Mouse (Mus musculus) Patski (cell line): Measurements from ENCODE around the gene Stra6l. TPM values are rescaled to one million over a fixed set of nuclear protein-coding genes. Genes with fewer than 3 reads are reported as not detected.

Experiments
- ATAC-seq: fragments of 100-300 bp; one replicate; pipeline ENCODE4 v1.8.0; 2021
- CTCF ChIA-PET: fragments of 350-600 bp; sonication (Branson Sonifier 250); formaldehyde crosslinking; loops from one replicate; lab custom pipeline; 2022; ENCODE audit warnings: inconsistent platforms; lab: Charles Lee
- POLR2A ChIA-PET: fragments of 350-600 bp; sonication (Branson Sonifier 250); formaldehyde crosslinking; loops from one replicate; lab custom pipeline; 2022; ENCODE audit warnings: antibody characterized with exemption, inconsistent platforms; lab: Charles Lee
- DNase-seq: peaks from one replicate; pipeline ENCODE4 v3.0.0-alpha.2; 2011; ENCODE audit warnings: low read depth, low spot score
- H3K27me3 ChIP-seq: fragments of 371-371 bp; one replicate; pipeline ENCODE4 v1.5.1; 2021
- CTCF ChIP-seq: fragments of 100-300 bp; IDR thresholded peaks from one replicate; pipeline ENCODE4 v1.5.1; 2021
- in situ Hi-C: fragments of 300-500 bp; cut with MboI; formaldehyde crosslinking; loops from 3 replicates; pipeline ENCODE4 v1.11.1; 2018; ENCODE audit warnings: low pct_unique_long_range_greater_than_20kb, mixed read lengths
- polyA plus RNA-seq: library from polyadenylated mRNA; unstranded; gene quantifications from one replicate; pipeline ENCODE4 v1.2.3, GENCODE M21; 2021

Gene Stra6l
- polyA plus RNA-seq, 1 experiment from 2014 or later: 0.47 TPM

DNA sequence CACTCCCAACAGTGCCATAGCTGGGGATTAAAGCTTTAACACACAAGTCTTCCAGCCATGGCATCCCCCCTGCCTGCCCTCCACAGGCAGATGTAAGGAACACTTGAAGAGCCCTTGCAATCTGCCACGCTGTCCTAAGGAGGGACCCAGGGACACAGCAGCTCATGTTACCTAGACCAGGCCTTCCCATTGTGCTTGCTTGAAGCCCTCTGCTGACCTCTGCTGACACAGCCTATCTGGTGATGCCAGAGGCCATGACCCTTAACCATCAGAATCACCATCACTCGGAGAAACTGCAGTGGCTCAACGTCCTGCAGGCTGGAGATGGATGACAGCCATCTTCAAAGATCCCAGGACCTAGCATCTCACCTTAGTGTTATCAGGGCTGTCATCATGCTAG, 26.5 kb upstream of the Stra6l start:
- TF ChIP-seq CTCF: no peak
- ChIA-PET POLR2A (no interaction called here), CTCF (no interaction called here)
- DNase-seq (no peak), ATAC-seq (no peak)
- in situ Hi-C loops: no loop called here
- peaks cover 7% of the 10 kb centered on the region for H3K27me3 ChIP-seq

DNA sequence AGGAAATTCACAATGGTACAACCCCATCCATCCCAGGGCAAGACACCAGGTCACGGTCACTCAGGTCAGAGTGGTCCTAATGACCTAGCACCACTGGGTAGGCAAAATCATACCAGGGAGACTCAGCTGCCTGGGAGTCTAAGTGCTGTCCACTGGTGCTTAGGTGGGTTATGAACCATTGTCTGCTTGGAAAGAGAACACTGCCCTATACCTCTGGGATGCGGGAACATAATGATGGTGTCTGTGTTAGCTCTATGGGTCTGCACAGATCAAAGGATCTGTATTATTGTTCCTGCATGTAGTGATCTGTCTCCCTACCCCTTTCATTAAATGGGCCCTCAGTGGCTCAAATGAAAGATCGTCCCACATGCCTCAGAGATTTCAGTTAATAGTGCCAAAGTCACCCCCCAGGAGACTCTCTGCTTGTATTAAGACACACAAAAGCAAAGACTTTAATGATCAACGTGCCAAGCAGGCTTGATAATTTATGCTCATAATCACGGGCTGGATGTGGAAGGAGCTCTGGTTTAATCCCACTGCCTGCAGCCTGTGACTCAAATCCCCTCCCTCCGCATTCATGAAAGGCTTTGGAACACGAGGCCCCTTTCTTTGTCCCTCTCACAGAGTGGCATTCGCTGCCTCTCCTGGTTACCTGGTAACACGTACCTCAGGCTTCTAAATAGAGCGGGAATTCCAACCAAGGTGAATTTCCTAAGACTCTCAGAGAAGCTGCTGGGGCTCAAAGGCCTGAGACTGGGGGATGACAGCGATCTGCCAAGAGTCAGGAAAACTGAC, 25.5 kb upstream of the Stra6l start:
- ATAC-seq (no peak), DNase-seq (no peak)
- in situ Hi-C loops: no loop called here
- H3K27me3 ChIP-seq: peaks cover 17% of the 10 kb centered on the region
- ChIA-PET CTCF (no interaction called here), POLR2A (no interaction called here)
- TF ChIP-seq CTCF: no peak

DNA sequence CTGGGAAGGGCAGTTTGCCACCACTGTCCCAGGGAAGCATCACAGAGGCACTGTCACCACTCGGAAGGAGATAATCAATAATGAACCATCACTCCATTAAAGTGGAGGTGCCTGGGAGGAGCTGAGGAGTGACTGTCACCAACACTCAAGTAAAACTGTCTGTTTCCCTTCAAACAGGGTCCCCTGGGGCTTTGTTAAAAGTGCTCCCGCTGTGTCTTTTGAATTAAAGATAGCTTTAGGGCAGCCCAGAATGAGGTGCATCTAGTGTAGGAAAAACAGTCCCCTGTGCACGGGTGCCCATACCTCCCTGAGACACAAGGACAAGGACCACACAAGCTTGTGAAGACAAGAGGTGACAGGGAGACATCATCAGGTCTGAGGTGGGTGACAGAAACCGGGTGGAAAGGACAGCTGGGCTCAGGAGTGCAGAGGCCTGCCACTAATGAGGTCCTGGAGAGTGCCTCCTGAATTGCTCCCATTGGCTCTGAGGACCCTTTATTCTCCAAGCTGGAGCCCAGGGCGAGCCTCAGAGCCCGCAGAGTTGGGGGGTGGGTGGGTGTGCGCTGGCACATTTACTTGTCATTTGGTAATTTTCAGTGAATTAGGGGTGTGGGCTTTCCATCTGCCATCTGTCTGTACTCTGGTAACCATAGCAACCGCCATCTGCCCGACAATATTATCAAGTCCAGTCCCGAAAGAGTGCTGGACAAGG, 24.3 kb upstream of the Stra6l start:
- in situ Hi-C loops: no loop called here
- TF ChIP-seq CTCF: no peak
- peaks cover 21% of the 10 kb centered on the region for H3K27me3 ChIP-seq
- ATAC-seq (no peak), DNase-seq (no peak)
- POLR2A ChIA-PET: no interaction called here
- CTCF ChIA-PET: no interaction called here

- ChIA-PET CTCF (no interaction called here), POLR2A (no interaction called here)
- H3K27me3 ChIP-seq: peaks cover 25% of the 10 kb centered on the region
- ATAC-seq (no peak), DNase-seq (no peak)
- TF ChIP-seq CTCF: no peak
- in situ Hi-C loops: no loop called here
These were observed 23.5 kb upstream of the Stra6l start for GRCm38 (mm10) chr4:45824761-45825556.

GRCm38 (mm10) chr4:45826275-45827040, 22.0 kb upstream of the Stra6l start, which contains the start of gene Igfbpl1:
TSS of gene Igfbpl1 (minus strand) at chr4:45826923.
- in situ Hi-C loops: no loop called here
- DNase-seq: no peak
- ChIA-PET POLR2A (no interaction called here), CTCF (no interaction called here)
- TF ChIP-seq CTCF: no peak
- peaks cover 25% of the 10 kb centered on the region for H3K27me3 ChIP-seq
- ATAC-seq: no peak

- POLR2A ChIA-PET: no interaction called here
- H3K27me3 ChIP-seq: peaks cover 28% of the 10 kb centered on the region
- CTCF ChIA-PET: no interaction called here
- no peak for ATAC-seq
- DNase-seq: no peak
- in situ Hi-C loops: no loop called here
- TF ChIP-seq CTCF: no peak
These were observed 18.3 kb upstream of the Stra6l start for GRCm38 (mm10) chr4:45829907-45830759.

- CTCF ChIA-PET: no interaction called here
- POLR2A ChIA-PET: no interaction called here
- TF ChIP-seq CTCF: no peak
These were observed 16.5 kb upstream of the Stra6l start for GRCm38 (mm10) chr4:45831996-45832395.

GRCm38 (mm10) chr4:45833461-45833860, 15.0 kb upstream of the Stra6l start:
- ChIA-PET POLR2A (no interaction called here), CTCF (interaction anchor here (1.6 kb wide), 1 partner anchor 11 kb away, joined by 3 read pairs; no protein-coding TSS in a partner anchor)
- ATAC-seq (no peak), DNase-seq (no peak)
- in situ Hi-C loops: no loop called here
- H3K27me3 ChIP-seq: peaks cover 9% of the 10 kb centered on the region
- no peak for TF ChIP-seq CTCF

More at GRCm38 (mm10) chr4:45831996-45832395, 16.5 kb upstream of the Stra6l start:
- ATAC-seq (no peak), DNase-seq (no peak)
- in situ Hi-C loops: no loop called here
- peaks cover 21% of the 10 kb centered on the region for H3K27me3 ChIP-seq

DNA sequence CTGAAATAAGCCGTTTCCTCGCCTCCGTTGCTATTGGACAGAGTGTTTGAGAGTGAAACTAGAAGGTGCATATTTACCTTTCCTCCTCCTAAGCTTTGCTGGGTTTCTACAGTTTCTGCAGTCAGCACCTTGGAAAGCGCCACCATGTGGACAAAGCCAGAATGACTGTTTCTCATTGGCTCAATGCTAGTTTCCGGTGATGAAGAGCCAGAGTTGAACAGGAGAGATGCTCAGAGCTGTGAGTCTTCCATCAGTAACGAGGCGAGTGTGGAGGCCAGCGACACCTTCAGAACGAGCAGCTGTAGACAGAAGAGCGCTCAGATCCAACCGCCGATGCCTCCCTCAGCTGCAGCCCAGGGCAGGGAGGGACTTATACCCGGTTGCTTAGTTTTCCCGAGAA, 4.1 kb upstream of the Stra6l start:
- TF ChIP-seq CTCF: peak; percentile 71
- no peak for DNase-seq
- ChIA-PET CTCF (interaction anchor here (0.9 to 2.6 kb wide), 3 partner anchors 10 to 29 kb away, joined by 3 to 23 read pairs (median 4); no protein-coding TSS in a partner anchor), POLR2A (no interaction called here)
- in situ Hi-C loops: no loop called here
- H3K27me3 ChIP-seq: no peaks in the 10 kb centered on the region
- ATAC-seq: no peak
